Mouse (Mus musculus) heart, embryonic 14.5 days (tissue): Measurements from ENCODE around the gene Ykt6. TPM values are rescaled to one million over a fixed set of nuclear protein-coding genes. Genes with fewer than 3 reads are reported as not detected.

ENCODE experiments used
- ATAC-seq: fragments of 200-750 bp; cut with Nextera tagmentation; 2 replicates; pipeline ENCODE4 v1.8.0; 2017; ENCODE audit warnings: low read depth, moderate TSS enrichment; ENCODE audit not compliant: insufficient number of reproducible peaks, insufficient read depth, low FRiP score
- H3K27ac ChIP-seq, 2 experiments: fragments of 200-500 bp in 1 of 2; fragments of 300-500 bp in 1 of 2; sonication (generic) in 1 of 2; replicated peaks in 1 of 2; 2 replicates each; pipeline ENCODE4 v1.5.1; 2012 to 2014; ENCODE audit warnings: low read depth in 2 of 2, low read length in 2 of 2, control low read depth in 1 of 2, mild to moderate bottlenecking in 1 of 2, mixed read lengths in 1 of 2; ENCODE audit not compliant: control insufficient read depth in 1 of 2, insufficient read depth in 1 of 2
- H3K27me3 ChIP-seq: fragments of 300-500 bp; sonication (generic); 2 replicates; pipeline ENCODE4 v1.6.1; 2014; ENCODE audit warnings: mild to moderate bottlenecking, low read length, control low read depth; ENCODE audit not compliant: control insufficient read depth, insufficient read depth
- H3K36me3 ChIP-seq: fragments of 300-500 bp; sonication (generic); 2 replicates; pipeline ENCODE4 v1.6.1; 2014; ENCODE audit warnings: mild to moderate bottlenecking, control low read depth, low read length, mixed read lengths; ENCODE audit not compliant: control insufficient read depth, insufficient read depth
- H3K4me1 ChIP-seq, 2 experiments: fragments of 200-500 bp in 1 of 2; fragments of 300-500 bp in 1 of 2; sonication (generic) in 1 of 2; 2 replicates each; pipeline ENCODE4 v1.6.1; 2012 to 2014; ENCODE audit warnings: low read length in 2 of 2, control low read depth in 1 of 2, mixed read lengths in 1 of 2; ENCODE audit not compliant: control insufficient read depth in 2 of 2, insufficient read depth in 2 of 2
- H3K4me2 ChIP-seq: fragments of 300-500 bp; sonication (generic); 2 replicates; pipeline ENCODE4 v1.6.1; 2014; ENCODE audit warnings: mild to moderate bottlenecking, low read length
- H3K4me3 ChIP-seq, 2 experiments: fragments of 200-500 bp in 1 of 2; fragments of 300-500 bp in 1 of 2; sonication (generic) in 1 of 2; 2 replicates each; pipeline ENCODE4 v1.5.1; 2012 to 2014; ENCODE audit warnings: low read length in 2 of 2, mild to moderate bottlenecking in 2 of 2, control low read depth in 1 of 2, low read depth in 1 of 2, moderate library complexity in 1 of 2; ENCODE audit not compliant: control insufficient read depth in 1 of 2, insufficient read depth in 1 of 2
- H3K9ac ChIP-seq: fragments of 300-500 bp; sonication (generic); 2 replicates; pipeline ENCODE4 v1.6.1; 2014; ENCODE audit warnings: mild to moderate bottlenecking, low read length
- H3K9me3 ChIP-seq: fragments of 300-500 bp; sonication (generic); 2 replicates; pipeline ENCODE4 v1.6.1; 2016; ENCODE audit warnings: low read length, control low read depth; ENCODE audit not compliant: control insufficient read depth
- WGBS: fragments of 180-500 bp; shearing (Covaris S2); extraction: QIAGEN DNeasy Blood & Tissue Kit; methylation state at CpG from one replicate; pipeline ENCODE4 v1.1.7; 2014; 5-methylcytosine and 5-hydroxymethylcytosine counted together
- polyA plus RNA-seq: library from polyadenylated mRNA; unstranded; fragments of >200 nt; fragmentation: Nextera tagmentation; extraction: Ambion mirVana; gene quantifications from 2 replicates; pipeline ENCODE4 v1.2.1, GENCODE M21; 2014

Gene Ykt6
- polyA plus RNA-seq, 1 experiment from 2014 or later = 19.1 TPM

DNA sequence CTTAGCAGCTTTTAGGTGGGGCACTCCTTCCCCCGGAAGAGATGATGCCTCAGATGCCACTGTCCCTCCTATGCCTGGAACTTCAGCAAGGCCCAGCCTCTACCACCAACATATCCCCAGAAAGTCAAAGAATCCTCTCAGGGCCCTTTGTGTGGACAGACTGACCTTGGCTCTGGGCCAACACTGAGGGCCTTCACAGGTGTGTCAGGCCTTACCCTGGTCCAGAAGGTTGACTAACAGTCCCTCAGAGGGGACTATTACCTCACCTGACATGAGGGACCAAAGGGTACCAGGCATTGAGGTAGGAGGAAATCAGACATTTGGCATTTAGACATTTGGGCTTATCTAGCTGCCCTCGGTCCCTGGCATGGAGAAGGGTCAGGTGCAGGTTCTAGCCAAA, 24.6 kb downstream of the Ykt6 start:
- Histone ChIP-seq H3K27ac (no peak overlapping the region), H3K36me3 (no peaks in the 10 kb centered on the region), H3K4me2 (no peak overlapping the region), H3K4me1 (peaks cover 2 to 6% of the 10 kb centered on the region in 2 experiments; a peak in 2 of 4 replicates), H3K9ac (no peak overlapping the region), H3K27me3 (no peaks in the 10 kb centered on the region), H3K9me3 (no peaks in the 10 kb centered on the region), H3K4me3 (no peak overlapping the region)
- no peak for ATAC-seq
- 82% methylated on average over 2 of the region's 2 CpGs for WGBS

GRCm38 (mm10) chr11:5980561-5980960, 25.1 kb downstream of the Ykt6 start:
- no peaks in the 10 kb centered on the region for H3K9me3 ChIP-seq
- H3K36me3 ChIP-seq = no peaks in the 10 kb centered on the region
- H3K4me1 ChIP-seq = peaks cover 2 to 6% of the 10 kb centered on the region in 2 experiments; a peak in 2 of 4 replicates
- H3K9ac ChIP-seq = no peak overlapping the region
- H3K4me3 ChIP-seq = no peak overlapping the region
- 67% methylated on average over 8 of the region's 8 CpGs for WGBS
- no peak for ATAC-seq
- H3K4me2 ChIP-seq = no peak overlapping the region
- no peaks in the 10 kb centered on the region for H3K27me3 ChIP-seq
- no peak overlapping the region for H3K27ac ChIP-seq

- WGBS = 81% methylated on average over 7 of the region's 7 CpGs
- ATAC-seq = no peak
- H3K36me3 ChIP-seq = no peaks in the 10 kb centered on the region
- peaks cover 0 to 1% of the 10 kb centered on the region in 2 experiments; a peak in 1 of 4 replicates for H3K4me1 ChIP-seq
- no peaks in the 10 kb centered on the region for H3K27me3 ChIP-seq
- H3K9me3 ChIP-seq = no peaks in the 10 kb centered on the region
- no peak overlapping the region for H3K9ac ChIP-seq
- no peak overlapping the region for H3K4me3 ChIP-seq
- no peak overlapping the region for H3K27ac ChIP-seq
- no peak overlapping the region for H3K4me2 ChIP-seq
These were observed 25.8 kb downstream of the Ykt6 start for GRCm38 (mm10) chr11:5981323-5981722.

GRCm38 (mm10) chr11:5983629-5984028, 28.1 kb downstream of the Ykt6 start:
- Histone ChIP-seq H3K9ac (no peak overlapping the region), H3K36me3 (no peaks in the 10 kb centered on the region), H3K4me2 (no peak overlapping the region), H3K4me3 (no peak overlapping the region), H3K27me3 (no peaks in the 10 kb centered on the region), H3K9me3 (no peaks in the 10 kb centered on the region), H3K4me1 (no peaks in the 10 kb centered on the region), H3K27ac (no peak overlapping the region)
- no peak for ATAC-seq
- 95% methylated on average over 5 of the region's 5 CpGs for WGBS

GRCm38 (mm10) chr11:5988126-5988525, 32.6 kb downstream of the Ykt6 start:
- no peak for ATAC-seq
- 72% methylated on average over 10 of the region's 10 CpGs for WGBS
- no peaks in the 10 kb centered on the region for H3K36me3 ChIP-seq
- H3K4me2 ChIP-seq = no peak overlapping the region
- H3K4me3 ChIP-seq = no peak overlapping the region
- H3K27me3 ChIP-seq = no peaks in the 10 kb centered on the region
- no peaks in the 10 kb centered on the region for H3K4me1 ChIP-seq
- H3K9me3 ChIP-seq = no peaks in the 10 kb centered on the region
- no peak overlapping the region for H3K27ac ChIP-seq
- no peak overlapping the region for H3K9ac ChIP-seq

DNA sequence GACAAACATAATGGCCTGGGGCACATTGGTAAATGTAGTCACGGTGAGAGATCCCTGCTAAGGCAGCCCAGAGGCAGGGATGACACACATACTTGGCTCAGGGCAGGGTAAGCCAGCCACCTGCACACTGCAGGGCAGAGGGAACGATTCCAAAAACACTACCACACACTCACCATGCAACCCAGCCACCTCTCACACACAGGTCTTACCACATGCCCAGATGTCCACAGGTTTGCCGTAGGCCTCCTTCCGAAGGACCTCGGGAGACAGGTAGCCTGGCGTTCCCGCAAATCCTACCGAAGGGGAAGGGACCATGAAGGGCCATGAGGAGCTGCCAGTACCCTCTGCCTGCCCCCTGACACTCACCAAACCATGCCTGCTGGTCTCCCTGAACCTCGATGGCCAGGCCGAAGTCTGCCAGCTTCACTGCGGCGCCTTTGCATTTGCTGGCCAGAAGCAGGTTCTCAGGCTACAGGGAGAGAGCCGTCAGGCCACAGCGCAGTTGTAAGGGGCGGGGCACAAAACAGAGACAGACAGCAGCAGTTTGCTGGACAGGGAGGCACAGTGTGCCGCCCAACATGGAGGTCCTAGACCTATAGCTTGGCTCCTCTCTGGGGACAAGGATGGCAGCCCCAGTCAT, 34.6 kb downstream of the Ykt6 start:
- Histone ChIP-seq H3K9ac (no peak overlapping the region), H3K9me3 (no peaks in the 10 kb centered on the region), H3K36me3 (no peaks in the 10 kb centered on the region), H3K27me3 (no peaks in the 10 kb centered on the region), H3K27ac (no peak overlapping the region), H3K4me3 (no peak overlapping the region), H3K4me2 (no peak overlapping the region), H3K4me1 (no peaks in the 10 kb centered on the region)
- WGBS = 81% methylated on average over 16 of the region's 16 CpGs
- ATAC-seq = no peak

- Histone ChIP-seq H3K4me1 (no peaks in the 10 kb centered on the region), H3K9me3 (no peaks in the 10 kb centered on the region), H3K27me3 (no peaks in the 10 kb centered on the region), H3K9ac (no peak overlapping the region), H3K4me3 (no peak overlapping the region), H3K36me3 (no peaks in the 10 kb centered on the region), H3K4me2 (no peak overlapping the region), H3K27ac (no peak overlapping the region)
- ATAC-seq = no peak
- 30% methylated on average over 4 of the region's 4 CpGs for WGBS
These were observed 35.4 kb downstream of the Ykt6 start for GRCm38 (mm10) chr11:5990910-5991309.

DNA sequence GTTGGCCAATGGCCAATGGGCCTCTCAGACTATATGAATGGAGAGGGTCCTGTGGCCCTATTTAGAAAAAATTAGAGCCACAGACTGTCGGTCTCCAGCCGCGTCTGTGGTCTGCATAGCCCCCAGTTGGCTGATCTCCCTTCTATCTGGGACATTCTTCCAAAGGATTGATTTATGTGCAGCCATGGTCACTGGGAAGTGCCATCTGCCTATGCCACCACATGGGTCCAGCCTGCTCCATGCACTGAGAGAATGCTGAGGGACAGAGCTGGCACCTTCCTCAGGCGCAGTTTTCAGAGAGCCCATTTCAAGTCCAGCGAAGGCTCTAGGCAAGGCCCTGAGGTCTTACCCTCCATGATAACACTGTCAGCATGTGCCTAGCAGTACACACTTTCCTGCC, 38.7 kb downstream of the Ykt6 start:
- no peak overlapping the region for H3K4me3 ChIP-seq
- peaks cover 4 to 6% of the 10 kb centered on the region in 2 experiments; a peak in 3 of 4 replicates for H3K4me1 ChIP-seq
- WGBS = 88% methylated on average over 5 of the region's 5 CpGs
- H3K9ac ChIP-seq = no peak overlapping the region
- H3K27me3 ChIP-seq = no peaks in the 10 kb centered on the region
- H3K27ac ChIP-seq = no peak overlapping the region
- H3K9me3 ChIP-seq = no peaks in the 10 kb centered on the region
- no peak for ATAC-seq
- H3K36me3 ChIP-seq = no peaks in the 10 kb centered on the region
- no peak overlapping the region for H3K4me2 ChIP-seq
